Mouse (Mus musculus): ENCODE data around the gene Drap1.

Drap1 gene

DNA sequence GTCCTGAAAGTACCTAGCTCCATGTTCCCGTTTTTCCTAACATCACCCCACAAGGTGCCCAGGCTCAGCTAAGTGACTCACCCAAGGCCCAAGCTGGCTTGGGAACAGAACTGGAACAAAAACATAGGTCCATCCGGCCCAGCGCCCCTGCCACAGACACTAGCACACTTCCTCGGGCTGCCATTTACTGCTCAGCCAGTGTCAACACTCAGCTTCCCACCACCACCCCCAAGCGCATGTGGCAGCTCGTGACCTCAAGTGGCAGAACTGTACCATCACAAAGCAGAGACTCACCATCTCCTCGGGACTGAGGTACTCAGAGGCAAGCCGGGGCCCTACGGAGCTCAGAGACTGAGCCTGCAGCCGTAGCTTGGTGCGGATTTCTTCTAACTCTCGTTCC is 41.5 kb downstream of the Drap1 start:
- no peak for DNase-seq (ENCODE audit: low spot score in 2 of 2)

DNA sequence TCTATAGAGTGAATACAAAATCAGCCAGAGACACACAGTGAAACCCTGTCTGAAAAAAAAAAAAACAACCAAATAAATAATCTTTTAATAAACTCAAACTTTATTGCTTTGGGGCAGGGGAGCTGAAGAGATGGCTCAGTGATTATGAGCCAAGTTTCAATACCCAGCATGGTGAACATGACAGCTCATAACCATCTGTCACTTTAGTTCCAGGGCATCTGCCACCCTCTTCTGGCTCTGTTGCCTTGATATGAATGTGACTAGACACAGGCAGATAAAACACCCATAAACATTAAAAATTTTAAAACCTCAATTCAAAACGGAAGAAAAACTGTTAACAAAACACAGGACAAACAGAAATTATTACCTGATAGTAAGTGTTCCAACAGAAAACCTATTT is 47.3 kb downstream of the Drap1 start:
- DNase-seq (ENCODE audit: low spot score in 2 of 2) = no peak

DNA sequence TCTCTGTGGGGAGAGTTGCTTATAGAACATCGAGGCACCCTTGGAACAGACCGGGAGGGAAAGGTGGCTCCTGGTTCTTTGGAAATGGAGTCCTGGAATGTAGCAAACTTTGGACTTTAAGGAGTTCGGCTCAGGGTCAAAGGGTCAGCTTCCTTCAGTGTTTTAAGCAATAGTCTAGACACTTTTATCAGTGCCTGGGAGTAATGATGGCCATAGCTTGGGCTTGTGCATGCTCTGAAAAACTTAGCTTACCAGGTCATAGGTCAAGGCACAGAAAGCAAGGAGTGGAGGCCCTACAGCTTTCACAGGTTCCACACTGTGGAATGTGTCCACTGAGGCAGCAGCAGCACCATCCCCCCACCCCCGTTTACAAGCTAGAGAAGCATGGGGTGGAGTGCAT is 50.0 kb downstream of the Drap1 start:
- no peak for DNase-seq (ENCODE audit: low spot score in 2 of 2)

DNA sequence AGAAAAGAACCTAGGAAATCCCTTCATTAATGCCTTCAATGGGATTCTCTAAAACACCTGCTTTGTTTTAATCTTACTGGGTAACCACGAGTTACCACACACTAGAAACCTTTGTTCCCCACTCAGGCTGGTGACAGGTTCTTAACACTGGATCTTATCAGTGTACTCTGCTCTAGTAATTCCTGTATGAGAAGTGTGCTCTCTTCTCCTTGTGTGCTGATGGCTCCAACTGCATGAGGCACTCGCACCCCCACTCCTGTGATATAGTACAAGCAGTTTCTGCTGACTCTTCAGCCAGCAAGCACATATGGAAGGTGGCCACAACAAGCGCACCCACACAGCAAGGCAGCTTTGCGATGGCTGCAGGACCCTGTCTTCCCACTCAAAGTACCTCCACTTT is 50.6 kb downstream of the Drap1 start:
- no peak for DNase-seq (ENCODE audit: low spot score in 2 of 2)

Measured in spleen, postnatal 4 days (tissue).